ENCODE assay signal across 16 mouse cellular contexts in the genomic region with DNA sequence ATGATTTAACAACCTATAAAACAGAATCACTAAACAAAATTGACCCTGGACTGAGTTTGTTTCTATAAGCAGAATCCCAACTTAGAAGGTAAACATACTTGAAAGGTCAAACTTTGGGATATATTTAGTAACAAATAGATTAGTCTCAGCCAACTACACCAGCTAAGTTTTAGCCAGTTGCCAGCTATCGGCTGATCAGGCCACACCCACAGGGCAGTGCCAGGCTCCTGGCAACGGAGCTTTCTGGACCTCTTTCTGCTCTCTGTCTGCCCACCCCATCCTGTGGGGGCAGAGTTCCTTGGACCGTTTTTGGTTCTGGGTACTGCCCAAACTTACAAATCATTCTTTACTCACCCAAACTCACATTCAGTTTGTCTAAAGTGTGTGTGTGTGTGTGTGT.
A peak's percentile ranks its signal among the peaks of the same experiment; 100 is the strongest.
DNase-seq lines count a peak whose midpoint lies in the region; ATAC-seq and TF ChIP-seq lines count a peak whose summit lies in the region.
"Had no signal": no experiment of that assay in that cellular context is flagged by ENCODE, and none has a peak within 500 bp of the region (broad histone marks: within the 10 kb centered on the region; RNA-seq: fewer than 3 reads in every experiment).

No protein-coding gene starts in this region.

- H3K9me3 ChIP-seq in hindbrain, postnatal 0 days (ENCODE audit: low read length) = no peaks in the 10 kb centered on the region
- H3K9me3 ChIP-seq in hindbrain, embryonic 13.5 days = no peaks in the 10 kb centered on the region
- H3K9me3 ChIP-seq in lung, embryonic 14.5 days (ENCODE audit: low read depth, low read length) = no peaks in the 10 kb centered on the region
- no peaks in the 10 kb centered on the region for H3K9me3 ChIP-seq in intestine, embryonic 16.5 days (ENCODE audit: control insufficient read depth, low read length)
- H3K9me3 ChIP-seq: intestine, embryonic 15.5 days; liver, embryonic 13.5 days; neural tube, embryonic 13.5 days had no signal

- no peak overlapping the region for H3K4me2 ChIP-seq in hindbrain, postnatal 0 days (ENCODE audit: low read depth, low read length)
- H3K4me2 ChIP-seq in hindbrain, embryonic 13.5 days = no peak overlapping the region
- no peak overlapping the region for H3K4me2 ChIP-seq in lung, embryonic 14.5 days
- no peak overlapping the region for H3K4me2 ChIP-seq in intestine, embryonic 16.5 days (ENCODE audit: low read depth, low read length)
- H3K4me2 ChIP-seq: liver, embryonic 13.5 days; neural tube, embryonic 13.5 days had no signal

- no peak overlapping the region for H3K9ac ChIP-seq in hindbrain, postnatal 0 days (replicated peaks; ENCODE audit: low read length)
- H3K9ac ChIP-seq in hindbrain, embryonic 13.5 days = no peak overlapping the region
- H3K9ac ChIP-seq in lung, embryonic 14.5 days = no peak overlapping the region
- H3K9ac ChIP-seq in intestine, embryonic 16.5 days (ENCODE audit: low read depth, low read length) = no peak overlapping the region
- H3K9ac ChIP-seq: intestine, embryonic 15.5 days; liver, embryonic 13.5 days; neural tube, embryonic 13.5 days had no signal

- no peaks in the 10 kb centered on the region for H3K27me3 ChIP-seq in hindbrain, postnatal 0 days (ENCODE audit: insufficient read depth, low read length)
- H3K27me3 ChIP-seq in hindbrain, embryonic 13.5 days = no peaks in the 10 kb centered on the region
- no peaks in the 10 kb centered on the region for H3K27me3 ChIP-seq in lung, embryonic 14.5 days (ENCODE audit: insufficient read depth, low read length)
- no peaks in the 10 kb centered on the region for H3K27me3 ChIP-seq in intestine, embryonic 16.5 days (replicated peaks; ENCODE audit: control insufficient read depth, insufficient read depth, low read length)
- H3K27me3 ChIP-seq: intestine, embryonic 15.5 days; liver, embryonic 13.5 days; neural tube, embryonic 13.5 days had no signal

- no peaks in the 10 kb centered on the region for H3K4me1 ChIP-seq in hindbrain, postnatal 0 days (ENCODE audit: insufficient read depth, low read length)
- H3K4me1 ChIP-seq in hindbrain, embryonic 13.5 days (replicated peaks) = no peaks in the 10 kb centered on the region; the same call in 1 of the 2 replicates
- peaks cover 7% of the 10 kb centered on the region; the same call in 1 of the 2 replicates for H3K4me1 ChIP-seq in lung, embryonic 14.5 days (ENCODE audit: insufficient read depth)
- H3K4me1 ChIP-seq in intestine, embryonic 16.5 days (ENCODE audit: control insufficient read depth, insufficient read depth, low read length) = peaks cover 14% of the 10 kb centered on the region; the same call in 1 of the 2 replicates

- ATAC-seq in hindbrain, postnatal 0 days = no peak
- no peak for ATAC-seq in hindbrain, embryonic 13.5 days (ENCODE audit: low FRiP score)
- ATAC-seq in lung, embryonic 14.5 days (ENCODE audit: insufficient read depth) = peak; percentile 28; the same call in 1 of the 2 replicates
- ATAC-seq in intestine, embryonic 16.5 days = no peak
- ATAC-seq: forebrain, embryonic 16.5 days; intestine, embryonic 15.5 days had no signal

- no peak overlapping the region for H3K4me3 ChIP-seq in hindbrain, postnatal 0 days (ENCODE audit: low read length)
- H3K4me3 ChIP-seq in hindbrain, embryonic 13.5 days = no peak overlapping the region
- H3K4me3 ChIP-seq in lung, embryonic 14.5 days (ENCODE audit: low read depth, low read length) = no peak overlapping the region
- no peak overlapping the region for H3K4me3 ChIP-seq in intestine, embryonic 16.5 days (ENCODE audit: low read length)
- H3K4me3 ChIP-seq: intestine, embryonic 15.5 days; liver, embryonic 13.5 days; neural tube, embryonic 13.5 days had no signal

- no peak overlapping the region for H3K27ac ChIP-seq in hindbrain, postnatal 0 days
- H3K27ac ChIP-seq in hindbrain, embryonic 13.5 days = no peak overlapping the region
- no peak overlapping the region for H3K27ac ChIP-seq in lung, embryonic 14.5 days (ENCODE audit: low read depth)
- H3K27ac ChIP-seq in intestine, embryonic 16.5 days (ENCODE audit: low read length) = no peak overlapping the region
- H3K27ac ChIP-seq: intestine, embryonic 15.5 days; liver, embryonic 13.5 days; neural tube, embryonic 13.5 days had no signal

- peak; percentile 41 for DNase-seq in adrenal gland, postnatal 14 days
- no peak for DNase-seq in adrenal gland, postnatal 25 days
- peak; percentile 31 for DNase-seq in hindbrain, postnatal 0 days (ENCODE audit: low spot score)
- DNase-seq in lung, embryonic 14.5 days = no peak
- no peak for DNase-seq in lung, postnatal 14 days
- DNase-seq in brain, adult 2 months (ENCODE audit: low read depth, low spot score) = peak; percentile 35
- DNase-seq: cerebellum, adult 11-12 months; liver, embryonic 13.5 days; right cerebral cortex, adult 18-20 months; spleen, adult 18-20 months; thymus, postnatal 36 days had no signal

- H3K36me3 ChIP-seq in hindbrain, postnatal 0 days (ENCODE audit: insufficient read depth, low read length) = no peaks in the 10 kb centered on the region
- H3K36me3 ChIP-seq in hindbrain, embryonic 13.5 days = no peaks in the 10 kb centered on the region
- H3K36me3 ChIP-seq in lung, embryonic 14.5 days (ENCODE audit: insufficient read depth) = no peaks in the 10 kb centered on the region
- H3K36me3 ChIP-seq in intestine, embryonic 16.5 days (ENCODE audit: control insufficient read depth, insufficient read depth, low read length) = no peaks in the 10 kb centered on the region
- H3K36me3 ChIP-seq: intestine, embryonic 15.5 days; liver, embryonic 13.5 days; neural tube, embryonic 13.5 days had no signal

- WGBS in hindbrain, postnatal 0 days = 34% methylated on average over 3 of the region's 3 CpGs
- 63% methylated on average over 3 of the region's 3 CpGs for WGBS in hindbrain, embryonic 13.5 days
- 29% methylated on average over 3 of the region's 3 CpGs for WGBS in lung, embryonic 14.5 days
- WGBS in intestine, embryonic 16.5 days = 20% methylated on average over 3 of the region's 3 CpGs

- TF ChIP-seq CTCF in hindbrain, postnatal 0 days (IDR thresholded peaks at IDR 0.05; ENCODE audit: low read depth) = no peak
- TF ChIP-seq CTCF in lung, embryonic 14.5 days (IDR thresholded peaks at IDR 0.05; ENCODE audit: low read depth) = no peak

Comparison
In these comparisons a context has a peak if more than half of its experiments do, and no peak if none do; other contexts are left out.
1. DNase-seq: peak in adrenal gland, postnatal 14 days (single experiment), hindbrain, postnatal 0 days (single experiment) and brain, adult 2 months (single experiment); none in adrenal gland, postnatal 25 days (single experiment), lung, embryonic 14.5 days (single experiment) and lung, postnatal 14 days (single experiment).